Mouse (Mus musculus): ENCODE measurements around the gene Selenof. TPM values are rescaled to one million over a fixed set of nuclear protein-coding genes. Genes with fewer than 3 reads are reported as not detected.
"Not testable (repeated sequence)": the region's sequence is repeated elsewhere in the genome, so short reads cannot be mapped to it uniquely, and the experiment has no call there.

Selenof gene
- polyA plus RNA-seq, 1 experiment from 2014 or later = 316 TPM

- 0 out of 2 replicates have a peak, but pooled peaks have one; percentile 15 for ATAC-seq (ENCODE audit: low read depth)
- not testable (repeated sequence) for H3K4me3 ChIP-seq (replicated peaks); H3K27me3 ChIP-seq; H3K36me3 ChIP-seq; DNase-seq; H3K27ac ChIP-seq; H3K4me2 ChIP-seq; H3K9ac ChIP-seq; H3K9me3 ChIP-seq (replicated peaks)
- WGBS (ENCODE audit: insufficient replicate concordance) = 59% methylated on average over 7 of the region's 7 CpGs
- peaks cover 22% of the 10 kb centered on the region for H3K4me1 ChIP-seq (replicated peaks)
These were observed 35.7 kb downstream of the Selenof start for GRCm38 (mm10) chr3:144605811-144606210.

GRCm38 (mm10) chr3:144606449-144606848 is 36.3 kb downstream of the Selenof start:
- WGBS (ENCODE audit: insufficient replicate concordance) = 56% methylated on average over 4 of the region's 4 CpGs
- ATAC-seq (ENCODE audit: low read depth) = peak; percentile 45
- Histone ChIP-seq H3K4me1 (replicated peaks) (peaks cover 29% of the 10 kb centered on the region), H3K9me3 (replicated peaks) (no peaks in the 10 kb centered on the region), H3K9ac (no peak overlapping the region), H3K27ac (no peak overlapping the region), H3K36me3 (no peaks in the 10 kb centered on the region), H3K27me3 (no peaks in the 10 kb centered on the region), H3K4me2 (no peak overlapping the region), H3K4me3 (replicated peaks) (no peak overlapping the region)
- peak; percentile 43 for DNase-seq

GRCm38 (mm10) chr3:144608090-144608489 is 38.0 kb downstream of the Selenof start:
- no peaks in the 10 kb centered on the region for H3K27me3 ChIP-seq
- no peaks in the 10 kb centered on the region for H3K9me3 ChIP-seq (replicated peaks)
- no peaks in the 10 kb centered on the region for H3K36me3 ChIP-seq
- no peak overlapping the region for H3K4me3 ChIP-seq (replicated peaks)
- H3K4me2 ChIP-seq = no peak overlapping the region
- no peak overlapping the region for H3K9ac ChIP-seq
- H3K27ac ChIP-seq = no peak overlapping the region
- DNase-seq (no peak), ATAC-seq (ENCODE audit: low read depth) (peak; percentile 25; the same call in 1 of the 2 replicates)
- H3K4me1 ChIP-seq (replicated peaks) = peaks cover 45% of the 10 kb centered on the region
- WGBS (ENCODE audit: insufficient replicate concordance) = 71% methylated on average over 5 of the region's 5 CpGs

GRCm38 (mm10) chr3:144610759-144611158 is 40.7 kb downstream of the Selenof start:
- DNase-seq (no peak), ATAC-seq (ENCODE audit: low read depth) (no peak)
- peaks cover 55% of the 10 kb centered on the region for H3K4me1 ChIP-seq (replicated peaks)
- H3K27me3 ChIP-seq = no peaks in the 10 kb centered on the region
- H3K4me2 ChIP-seq = no peak overlapping the region
- H3K9me3 ChIP-seq (replicated peaks) = no peaks in the 10 kb centered on the region
- H3K4me3 ChIP-seq (replicated peaks) = no peak overlapping the region
- WGBS (ENCODE audit: insufficient replicate concordance) = 61% methylated on average over 5 of the region's 5 CpGs
- no peaks in the 10 kb centered on the region for H3K36me3 ChIP-seq
- peak overlapping the region; percentile 68; the same call in 1 of the 2 replicates for H3K27ac ChIP-seq
- no peak overlapping the region for H3K9ac ChIP-seq

GRCm38 (mm10) chr3:144611626-144612271 is 41.6 kb downstream of the Selenof start:
- DNase-seq = no peak
- ATAC-seq (ENCODE audit: low read depth) = peak; percentile 47
- no peak overlapping the region for H3K9ac ChIP-seq
- no peaks in the 10 kb centered on the region for H3K9me3 ChIP-seq (replicated peaks)
- no peaks in the 10 kb centered on the region for H3K27me3 ChIP-seq
- peaks cover 57% of the 10 kb centered on the region for H3K4me1 ChIP-seq (replicated peaks)
- WGBS (ENCODE audit: insufficient replicate concordance) = 65% methylated on average over 8 of the region's 8 CpGs
- H3K4me3 ChIP-seq (replicated peaks) = no peak overlapping the region
- no peaks in the 10 kb centered on the region for H3K36me3 ChIP-seq
- peak overlapping the region; percentile 24; the same call in 1 of the 2 replicates for H3K4me2 ChIP-seq
- H3K27ac ChIP-seq = peak overlapping the region; percentile 68

- Histone ChIP-seq H3K36me3 (no peaks in the 10 kb centered on the region), H3K9ac (no peak overlapping the region), H3K27me3 (no peaks in the 10 kb centered on the region), H3K4me1 (replicated peaks) (peaks cover 62% of the 10 kb centered on the region), H3K4me2 (peak overlapping the region; percentile 24; the same call in 1 of the 2 replicates), H3K9me3 (replicated peaks) (no peaks in the 10 kb centered on the region), H3K4me3 (replicated peaks) (no peak overlapping the region), H3K27ac (peak overlapping the region; percentile 68)
- DNase-seq (no peak), ATAC-seq (ENCODE audit: low read depth) (peak; percentile 65)
- WGBS (ENCODE audit: insufficient replicate concordance) = 41% methylated on average over 6 of the region's 6 CpGs
These were observed 42.3 kb downstream of the Selenof start for GRCm38 (mm10) chr3:144612382-144612781.

- WGBS (ENCODE audit: insufficient replicate concordance) = 74% methylated on average over 6 of the region's 6 CpGs
- no peak for DNase-seq
- no peak overlapping the region for H3K4me3 ChIP-seq (replicated peaks)
- no peak for ATAC-seq (ENCODE audit: low read depth)
- H3K9me3 ChIP-seq (replicated peaks) = 0 out of 2 replicates have a peak, but pooled peaks cover 3% of the 10 kb centered on the region
- H3K9ac ChIP-seq = no peak overlapping the region
- no peak overlapping the region for H3K4me2 ChIP-seq
- no peak overlapping the region for H3K27ac ChIP-seq
- peaks cover 52% of the 10 kb centered on the region for H3K4me1 ChIP-seq (replicated peaks)
- H3K36me3 ChIP-seq = no peaks in the 10 kb centered on the region
- H3K27me3 ChIP-seq = no peaks in the 10 kb centered on the region
These were observed 44.2 kb downstream of the Selenof start for GRCm38 (mm10) chr3:144614277-144614676.

- no peak for DNase-seq
- Histone ChIP-seq H3K9me3 (replicated peaks) (0 out of 2 replicates have a peak, but pooled peaks cover 3% of the 10 kb centered on the region), H3K4me3 (replicated peaks) (no peak overlapping the region), H3K4me2 (no peak overlapping the region), H3K27me3 (no peaks in the 10 kb centered on the region), H3K27ac (no peak overlapping the region), H3K36me3 (no peaks in the 10 kb centered on the region), H3K4me1 (replicated peaks) (peaks cover 51% of the 10 kb centered on the region), H3K9ac (no peak overlapping the region)
- 78% methylated on average over 10 of the region's 10 CpGs for WGBS (ENCODE audit: insufficient replicate concordance)
- no peak for ATAC-seq (ENCODE audit: low read depth)
These were observed 44.6 kb downstream of the Selenof start for GRCm38 (mm10) chr3:144614698-144615097.

GRCm38 (mm10) chr3:144615459-144615858 is 45.4 kb downstream of the Selenof start:
- no peak for DNase-seq
- WGBS (ENCODE audit: insufficient replicate concordance) = 87% methylated on average over 9 of the region's 9 CpGs
- peaks cover 44% of the 10 kb centered on the region for H3K4me1 ChIP-seq (replicated peaks)

GRCm38 (mm10) chr3:144616654-144617425 is 46.7 kb downstream of the Selenof start:
- Histone ChIP-seq H3K4me1 (replicated peaks) (peaks cover 30% of the 10 kb centered on the region), H3K27me3 (no peaks in the 10 kb centered on the region), H3K36me3 (no peaks in the 10 kb centered on the region), H3K4me3 (replicated peaks) (no peak overlapping the region), H3K9me3 (replicated peaks) (0 out of 2 replicates have a peak, but pooled peaks cover 3% of the 10 kb centered on the region), H3K9ac (no peak overlapping the region), H3K27ac (no peak overlapping the region), H3K4me2 (no peak overlapping the region)
- ATAC-seq (ENCODE audit: low read depth) (peak; percentile 66), DNase-seq (peak; percentile 57)
- 64% methylated on average over 8 of the region's 8 CpGs for WGBS (ENCODE audit: insufficient replicate concordance)

More at GRCm38 (mm10) chr3:144615459-144615858, 45.4 kb downstream of the Selenof start:
- ATAC-seq (ENCODE audit: low read depth) = no peak
- Histone ChIP-seq H3K27ac (no peak overlapping the region; the same call in 1 of the 2 replicates), H3K9me3 (replicated peaks) (0 out of 2 replicates have a peak, but pooled peaks cover 3% of the 10 kb centered on the region), H3K36me3 (no peaks in the 10 kb centered on the region), H3K9ac (no peak overlapping the region), H3K4me2 (no peak overlapping the region), H3K4me3 (replicated peaks) (no peak overlapping the region), H3K27me3 (no peaks in the 10 kb centered on the region)

- H3K36me3 ChIP-seq = no peaks in the 10 kb centered on the region
- peak overlapping the region; percentile 32; the same call in 1 of the 2 replicates for H3K27ac ChIP-seq
- WGBS (ENCODE audit: insufficient replicate concordance) = 72% methylated on average over 10 of the region's 10 CpGs
- H3K4me1 ChIP-seq (replicated peaks) = peaks cover 21% of the 10 kb centered on the region
- H3K9ac ChIP-seq = no peak overlapping the region
- no peaks in the 10 kb centered on the region for H3K27me3 ChIP-seq
- H3K9me3 ChIP-seq (replicated peaks) = 0 out of 2 replicates have a peak, but pooled peaks cover 5% of the 10 kb centered on the region
- no peak overlapping the region for H3K4me3 ChIP-seq (replicated peaks)
- H3K4me2 ChIP-seq = no peak overlapping the region
- DNase-seq = no peak
- ATAC-seq (ENCODE audit: low read depth) = no peak
These were observed 47.6 kb downstream of the Selenof start for GRCm38 (mm10) chr3:144617633-144618180.

All from liver, embryonic 13.5 days (tissue).